In the genomic region with DNA sequence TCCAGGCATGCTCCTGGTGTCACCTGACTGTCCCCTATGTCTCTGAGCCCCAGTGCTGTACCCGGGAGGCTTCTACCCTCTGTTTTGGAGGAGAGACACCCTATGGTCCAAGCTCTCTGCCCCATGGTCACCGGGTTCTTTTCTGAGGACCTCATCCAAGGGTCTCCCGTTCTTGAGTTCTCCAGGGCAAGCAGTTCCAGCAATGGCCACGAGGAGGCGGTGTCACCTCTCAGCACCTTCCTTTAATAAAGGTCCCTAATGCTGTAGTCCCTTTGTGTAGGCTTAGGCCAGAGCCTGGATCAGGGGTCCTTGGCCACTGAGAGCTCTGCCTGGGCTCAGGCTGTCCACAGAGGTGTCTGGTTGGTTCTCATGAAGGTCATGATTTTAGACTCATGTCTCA, we compare ENCODE assay signal across 9 mouse cellular contexts. TPM values are rescaled to one million over a fixed set of nuclear protein-coding genes. Genes with fewer than 3 reads are reported as not detected.
DNase-seq lines count a peak whose midpoint lies in the region; ATAC-seq and TF ChIP-seq lines count a peak whose summit lies in the region.
"Had no signal": no experiment of that assay in that cellular context is flagged by ENCODE, and none has a peak within 500 bp of the region (broad histone marks: within the 10 kb centered on the region; RNA-seq: fewer than 3 reads in every experiment).

No protein-coding gene starts in this region.

- H3K4me3 ChIP-seq in ES-Bruce4 (ENCODE audit: low read depth, low read length) = no peak overlapping the region
- no peak overlapping the region for H3K4me3 ChIP-seq in embryonic fibroblast, embryonic 13.5 days (ENCODE audit: insufficient read depth, low read length)
- H3K4me3 ChIP-seq in neural tube, embryonic 11.5 days (ENCODE audit: low read depth, low read length) = no peak overlapping the region
- H3K4me3 ChIP-seq: lung, embryonic 15.5 days had no signal

- no peak for TF ChIP-seq POLR2A in ES-Bruce4 (IDR thresholded peaks at IDR 0.05; ENCODE audit: insufficient read depth, low read length)
- TF ChIP-seq POLR2A in embryonic fibroblast, embryonic 13.5 days (IDR thresholded peaks at IDR 0.05; ENCODE audit: low read depth, low read length) = no peak

- 19% methylated on average over 5 of the region's 5 CpGs for WGBS in neural tube, embryonic 11.5 days

- no peaks in the 10 kb centered on the region for H3K36me3 ChIP-seq in ES-Bruce4 (ENCODE audit: control insufficient read depth, insufficient read depth, low read length, poor library complexity, severe bottlenecking)
- H3K36me3 ChIP-seq in neural tube, embryonic 11.5 days (ENCODE audit: control insufficient read depth, insufficient read depth, low read length) = no peaks in the 10 kb centered on the region

- H3K4me1 ChIP-seq in ES-Bruce4 (ENCODE audit: control insufficient read depth, insufficient read depth, low read length) = peaks cover 3% of the 10 kb centered on the region
- no peaks in the 10 kb centered on the region for H3K4me1 ChIP-seq in embryonic fibroblast, embryonic 13.5 days (ENCODE audit: control insufficient read depth, insufficient read depth, low read length)
- peaks cover 10% of the 10 kb centered on the region for H3K4me1 ChIP-seq in neural tube, embryonic 11.5 days (ENCODE audit: control insufficient read depth, insufficient read depth, low read length)

- peak; percentile 95 for TF ChIP-seq CTCF in ES-Bruce4 (IDR thresholded peaks at IDR 0.05; ENCODE audit: low read depth, low read length)
- TF ChIP-seq CTCF in embryonic fibroblast, embryonic 13.5 days (IDR thresholded peaks at IDR 0.05; ENCODE audit: borderline replicate concordance, insufficient read depth, low read length) = peak; percentile 89

- intact Hi-C loops in left cerebral cortex, postnatal 14 days (cut with DNase I) = loop anchor here (2.0 to 10.0 kb wide), 2 partner anchors 56 to 160 kb away; a partner anchor contains a TSS
- intact Hi-C loops in left cerebral cortex, postnatal 36 days (cut with DNase I) = no loop called here

- no peak overlapping the region for H3K27ac ChIP-seq in ES-Bruce4 (ENCODE audit: insufficient read depth, low read length)
- H3K27ac ChIP-seq in embryonic fibroblast, embryonic 13.5 days (ENCODE audit: insufficient read depth, low read length) = no peak overlapping the region
- no peak overlapping the region for H3K27ac ChIP-seq in neural tube, embryonic 11.5 days (ENCODE audit: low read depth, low read length)
- H3K27ac ChIP-seq: lung, embryonic 15.5 days had no signal

- H3K9ac ChIP-seq in ES-Bruce4 (ENCODE audit: low read depth, poor library complexity, severe bottlenecking) = no peak overlapping the region
- no peak overlapping the region for H3K9ac ChIP-seq in neural tube, embryonic 11.5 days (ENCODE audit: low read length)
- H3K9ac ChIP-seq: lung, embryonic 15.5 days had no signal

- no peak for TF ChIP-seq EP300 in ES-Bruce4 (IDR thresholded peaks at IDR 0.05; ENCODE audit: insufficient read depth, low read depth, low read length)

- DNase-seq in left cerebral cortex, postnatal 14 days (ENCODE audit: low spot score in 2 of 2) = peak; percentile 55 to 74
- no peak for DNase-seq in left cerebral cortex, postnatal 36 days (ENCODE audit: low spot score in 2 of 2)
- peak; percentile 55 to 70 for DNase-seq in adrenal gland, postnatal 36 days
- peak; percentile 88 for DNase-seq in kidney, postnatal 10 days
- DNase-seq in neural tube, embryonic 11.5 days (ENCODE audit: low spot score) = peak; percentile 87
- no peak for DNase-seq in gastrocnemius, postnatal 25 days

- no peaks in the 10 kb centered on the region for H3K9me3 ChIP-seq in ES-Bruce4 (replicated peaks; ENCODE audit: control insufficient read depth, insufficient read depth, low read length, poor library complexity, severe bottlenecking)
- no peaks in the 10 kb centered on the region for H3K9me3 ChIP-seq in neural tube, embryonic 11.5 days (ENCODE audit: control insufficient read depth, low read length)
- H3K9me3 ChIP-seq: lung, embryonic 15.5 days had no signal

- ATAC-seq in neural tube, embryonic 11.5 days (ENCODE audit: insufficient read depth, low FRiP score, low TSS enrichment) = no peak

- no peak overlapping the region for H3K4me2 ChIP-seq in neural tube, embryonic 11.5 days (ENCODE audit: low read depth)
- H3K4me2 ChIP-seq: lung, embryonic 15.5 days had no signal

- H3K27me3 ChIP-seq in ES-Bruce4 (ENCODE audit: control insufficient read depth, insufficient read depth, low read length, poor library complexity, severe bottlenecking) = no peaks in the 10 kb centered on the region
- 0 out of 2 replicates have a peak, but pooled peaks cover under 1% of the 10 kb centered on the region for H3K27me3 ChIP-seq in neural tube, embryonic 11.5 days (ENCODE audit: control insufficient read depth, insufficient read depth, low read length)
- H3K27me3 ChIP-seq: lung, embryonic 15.5 days had no signal

RNA-seq across cellular contexts. Expression of a gene that starts 2.3 kb away (rescaled TPM):
- 1 to 10 TPM; 1.8 to 1.9 TPM for total RNA-seq in left cerebral cortex, postnatal 14 days (2021)
- under 1 TPM; 0.77 to 0.94 TPM for total RNA-seq in left cerebral cortex, postnatal 36 days (2021)
- 4.8 and 5.3 TPM in 2 replicates for polyA plus RNA-seq in ES-Bruce4 (2011; ENCODE audit: insufficient read depth, insufficient read length, low read depth, missing spikeins)
- 1 to 10 TPM; 1.2 to 1.6 TPM for total RNA-seq in adrenal gland, postnatal 36 days (2021)
- 0.58 and 2.2 TPM in 2 replicates for polyA plus RNA-seq in embryonic fibroblast, embryonic 13.5 days (2011; ENCODE audit: insufficient read length, low read depth, missing spikeins)
- 1.9 and 3.5 TPM in 2 replicates for polyA plus RNA-seq in neural tube, embryonic 11.5 days (2014; fragmentation: Nextera tagmentation; extraction: Ambion mirVana)
- total RNA-seq in gastrocnemius, postnatal 25 days (2021) = under 1 TPM in 1 of 2 experiments, not detected in 1; 0.67 TPM

RNA-seq across cellular contexts. Expression of a gene that starts 6.3 kb away (rescaled TPM):
- total RNA-seq in left cerebral cortex, postnatal 14 days (2021) = 1 to 10 TPM; 2.8 to 4.7 TPM
- total RNA-seq in left cerebral cortex, postnatal 36 days (2021) = 1 to 10 TPM; 1.9 to 4.9 TPM
- polyA plus RNA-seq in ES-Bruce4 (2011; ENCODE audit: insufficient read depth, insufficient read length, low read depth, missing spikeins) = 1.1 TPM in 1 of 2 replicates, not detected in the other
- 1 to 10 TPM in 1 of 2 experiments, not detected in 1; 1.5 TPM for total RNA-seq in adrenal gland, postnatal 36 days (2021)
- 1.1 TPM in 1 of 2 replicates, not detected in the other for polyA plus RNA-seq in embryonic fibroblast, embryonic 13.5 days (2011; ENCODE audit: insufficient read length, low read depth, missing spikeins)
- 0.97 and 1.3 TPM in 2 replicates for polyA plus RNA-seq in neural tube, embryonic 11.5 days (2014; fragmentation: Nextera tagmentation; extraction: Ambion mirVana)
- under 1 TPM in 1 of 2 experiments, not detected in 1; 0.59 TPM for total RNA-seq in gastrocnemius, postnatal 25 days (2021)

RNA-seq across cellular contexts. Expression of a gene that starts 10.9 kb away (rescaled TPM):
- 1 to 10 TPM; 2.4 to 3.2 TPM for total RNA-seq in left cerebral cortex, postnatal 14 days (2021)
- total RNA-seq in left cerebral cortex, postnatal 36 days (2021) = 1 to 10 TPM; 2.5 to 4.3 TPM
- polyA plus RNA-seq in ES-Bruce4 (2011; ENCODE audit: insufficient read depth, insufficient read length, low read depth, missing spikeins) = 1.5 TPM in 1 of 2 replicates, not detected in the other
- total RNA-seq in adrenal gland, postnatal 36 days (2021) = 1 to 10 TPM; 1.1 to 1.7 TPM
- 1.4 TPM in 1 of 2 replicates, not detected in the other for polyA plus RNA-seq in embryonic fibroblast, embryonic 13.5 days (2011; ENCODE audit: insufficient read length, low read depth, missing spikeins)
- polyA plus RNA-seq in neural tube, embryonic 11.5 days (2014; fragmentation: Nextera tagmentation; extraction: Ambion mirVana) = 1.7 and 3.0 TPM in 2 replicates
- total RNA-seq in gastrocnemius, postnatal 25 days (2021) = 1 to 10 TPM in 1 of 2 experiments, under 1 TPM in 1; 0.78 to 1.0 TPM

RNA-seq across cellular contexts. Expression of a gene that starts 10.9 kb away (rescaled TPM):
- 10 to 100 TPM; 82.4 to 88.6 TPM for total RNA-seq in left cerebral cortex, postnatal 14 days (2021)
- total RNA-seq in left cerebral cortex, postnatal 36 days (2021) = 100 to 1,000 TPM in 1 of 2 experiments, 10 to 100 TPM in 1; 80.0 to 103 TPM
- polyA plus RNA-seq in ES-Bruce4 (2011; ENCODE audit: insufficient read depth, insufficient read length, low read depth, missing spikeins) = 52.9 and 70.3 TPM in 2 replicates
- total RNA-seq in adrenal gland, postnatal 36 days (2021) = 10 to 100 TPM; 48.9 to 54.0 TPM
- polyA plus RNA-seq in embryonic fibroblast, embryonic 13.5 days (2011; ENCODE audit: insufficient read length, low read depth, missing spikeins) = 37.7 and 50.1 TPM in 2 replicates
- 64.1 and 76.1 TPM in 2 replicates for polyA plus RNA-seq in neural tube, embryonic 11.5 days (2014; fragmentation: Nextera tagmentation; extraction: Ambion mirVana)
- 10 to 100 TPM; 41.1 to 41.2 TPM for total RNA-seq in gastrocnemius, postnatal 25 days (2021)

RNA-seq across cellular contexts. Expression of a gene that starts 16.8 kb away (rescaled TPM):
- total RNA-seq in left cerebral cortex, postnatal 14 days (2021) = 10 to 100 TPM; 74.8 to 80.3 TPM
- total RNA-seq in left cerebral cortex, postnatal 36 days (2021) = 10 to 100 TPM; 67.8 to 72.2 TPM
- polyA plus RNA-seq in ES-Bruce4 (2011; ENCODE audit: insufficient read depth, insufficient read length, low read depth, missing spikeins) = 47.8 and 51.4 TPM in 2 replicates
- total RNA-seq in adrenal gland, postnatal 36 days (2021) = 10 to 100 TPM; 37.8 to 49.0 TPM
- polyA plus RNA-seq in embryonic fibroblast, embryonic 13.5 days (2011; ENCODE audit: insufficient read length, low read depth, missing spikeins) = 26.4 and 26.7 TPM in 2 replicates
- polyA plus RNA-seq in neural tube, embryonic 11.5 days (2014; fragmentation: Nextera tagmentation; extraction: Ambion mirVana) = 112 and 120 TPM in 2 replicates
- total RNA-seq in gastrocnemius, postnatal 25 days (2021) = 10 to 100 TPM; 13.5 to 14.0 TPM

Comparison
In these comparisons a context has a peak if more than half of its experiments do, and no peak if none do; other contexts are left out.
1. DNase-seq: peak in left cerebral cortex, postnatal 14 days (2 of 2), adrenal gland, postnatal 36 days (2 of 2), kidney, postnatal 10 days (single experiment) and neural tube, embryonic 11.5 days (single experiment); none in left cerebral cortex, postnatal 36 days (0 of 2) and gastrocnemius, postnatal 25 days (single experiment).